Mouse (Mus musculus): ENCODE measurements around the gene Xlr4c.
"Not testable (repeated sequence)": the region's sequence is repeated elsewhere in the genome, so short reads cannot be mapped to it uniquely, and the experiment has no call there.

Gene Xlr4c

DNA sequence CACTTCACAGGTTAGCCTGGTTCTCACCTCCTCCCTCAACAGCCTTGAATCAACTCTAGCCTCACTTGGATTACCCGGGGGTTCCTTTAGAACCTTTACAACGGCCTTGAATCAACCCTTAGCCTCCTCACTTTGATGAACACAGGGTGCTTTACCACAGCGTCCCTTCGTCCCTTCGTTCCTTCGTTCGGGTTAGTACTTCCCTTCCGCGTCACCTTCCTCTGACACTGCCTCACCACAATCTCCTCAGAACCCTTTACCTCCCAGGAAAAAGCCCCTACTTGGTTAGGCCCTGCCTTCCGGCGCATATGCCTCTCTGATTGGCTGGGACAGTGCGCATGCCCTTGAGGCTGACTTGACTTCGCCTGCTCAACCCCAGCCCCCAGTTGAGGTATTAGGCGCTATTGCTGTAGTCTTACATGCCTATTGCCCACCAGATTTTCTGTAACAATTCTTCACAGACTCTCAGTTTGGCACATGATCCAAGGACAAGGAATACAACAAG, at the start of gene Xlr4c:
Gene Xlr4c, minus strand, starts transcription at position 310 of the 505 bp plus-strand sequence.
- DNase-seq, result not testable (repeated sequence)

DNA sequence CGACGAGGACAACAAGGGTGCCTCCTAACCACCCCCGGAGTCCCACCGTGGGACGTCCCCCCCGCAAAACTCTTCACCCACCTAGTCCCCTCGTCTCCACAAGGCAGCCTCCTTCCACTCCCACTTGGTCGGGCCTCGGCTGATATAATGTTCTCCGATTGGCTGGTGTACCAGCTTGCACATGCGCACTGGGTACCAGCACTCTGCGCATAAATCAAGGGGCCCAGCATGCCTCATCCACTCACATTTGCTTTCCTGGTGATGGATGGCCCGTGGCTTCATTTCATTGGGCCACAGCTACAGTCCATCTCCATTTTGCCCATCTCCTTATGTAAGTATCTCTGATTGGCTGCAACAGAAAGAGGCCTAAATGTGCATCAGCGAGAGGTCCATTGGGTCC, 22.3 kb upstream of the Xlr4c start, which contains the start of gene Xlr3c:
Gene Xlr3c, minus strand, starts transcription at position 121 of the 400 bp plus-strand sequence.
- DNase-seq, result not testable (repeated sequence)

- peak; percentile 5 for DNase-seq
Observed at GRCm38 (mm10) chrX:73262428-73262827, 19.5 kb upstream of the Xlr4c start.

DNA sequence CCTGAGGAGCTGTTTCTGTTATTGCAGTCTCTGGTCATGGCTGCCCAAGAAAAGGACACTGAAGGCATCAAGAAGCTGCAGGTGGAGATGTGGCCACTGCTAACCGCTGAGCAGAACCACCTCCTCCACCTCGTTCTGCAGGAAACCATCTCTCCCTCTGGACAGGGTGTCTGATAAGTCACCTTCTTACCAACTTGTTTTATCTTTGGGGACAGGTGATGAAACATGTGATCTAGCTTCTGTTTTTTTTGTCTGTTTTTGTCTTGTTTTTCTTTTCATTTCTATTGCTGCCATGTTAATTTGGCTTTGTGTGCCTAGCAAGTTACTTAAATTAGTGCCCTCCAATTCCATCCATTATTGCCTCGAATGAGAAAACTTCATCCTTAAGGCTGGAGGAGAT, 13.6 kb downstream of the Xlr4c start:
- no peak for DNase-seq

- peak; percentile 40 for DNase-seq
Observed at GRCm38 (mm10) chrX:73228606-73229214, 14.2 kb downstream of the Xlr4c start.

DNA sequence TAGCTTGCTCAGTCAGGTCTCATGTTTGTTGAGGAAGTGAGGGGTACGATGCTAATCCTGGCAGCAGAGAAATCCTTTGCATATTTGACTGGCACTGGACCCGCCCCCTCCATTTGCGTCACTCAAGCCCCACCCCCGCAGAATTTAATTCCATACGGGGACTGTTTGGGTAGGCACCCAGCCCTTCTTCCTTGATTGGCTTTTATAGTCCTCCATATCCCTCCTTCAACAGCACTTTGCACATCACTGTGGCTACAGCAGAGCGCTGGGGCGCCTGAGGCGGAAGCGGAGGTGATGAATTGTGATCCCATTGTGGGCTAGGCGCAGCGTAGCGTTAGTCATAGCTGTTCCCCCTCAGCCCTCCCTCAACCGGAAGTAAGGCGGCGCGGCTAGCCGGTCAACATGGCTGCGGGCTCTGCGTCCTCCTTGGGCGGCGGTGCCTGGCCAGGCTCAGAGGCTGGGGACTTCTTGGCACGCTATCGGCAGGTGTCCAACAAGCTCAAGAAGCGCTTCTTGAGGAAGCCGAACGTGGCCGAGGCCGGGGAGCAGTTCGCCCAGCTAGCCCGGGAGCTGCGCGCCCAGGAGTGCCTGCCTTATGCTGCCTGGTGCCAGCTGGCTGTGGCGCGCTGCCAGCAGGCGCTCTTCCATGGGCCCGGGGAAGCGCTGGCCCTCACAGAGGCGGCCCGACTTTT, 14.9 kb downstream of the Xlr4c start, which contains the start of gene F8a:
Gene F8a, plus strand, starts transcription at position 378 of the 692 bp plus-strand sequence.
- DNase-seq, result peak; percentile 77

- DNase-seq, result no peak
Observed at GRCm38 (mm10) chrX:73225365-73225764, 17.6 kb downstream of the Xlr4c start.

DNA sequence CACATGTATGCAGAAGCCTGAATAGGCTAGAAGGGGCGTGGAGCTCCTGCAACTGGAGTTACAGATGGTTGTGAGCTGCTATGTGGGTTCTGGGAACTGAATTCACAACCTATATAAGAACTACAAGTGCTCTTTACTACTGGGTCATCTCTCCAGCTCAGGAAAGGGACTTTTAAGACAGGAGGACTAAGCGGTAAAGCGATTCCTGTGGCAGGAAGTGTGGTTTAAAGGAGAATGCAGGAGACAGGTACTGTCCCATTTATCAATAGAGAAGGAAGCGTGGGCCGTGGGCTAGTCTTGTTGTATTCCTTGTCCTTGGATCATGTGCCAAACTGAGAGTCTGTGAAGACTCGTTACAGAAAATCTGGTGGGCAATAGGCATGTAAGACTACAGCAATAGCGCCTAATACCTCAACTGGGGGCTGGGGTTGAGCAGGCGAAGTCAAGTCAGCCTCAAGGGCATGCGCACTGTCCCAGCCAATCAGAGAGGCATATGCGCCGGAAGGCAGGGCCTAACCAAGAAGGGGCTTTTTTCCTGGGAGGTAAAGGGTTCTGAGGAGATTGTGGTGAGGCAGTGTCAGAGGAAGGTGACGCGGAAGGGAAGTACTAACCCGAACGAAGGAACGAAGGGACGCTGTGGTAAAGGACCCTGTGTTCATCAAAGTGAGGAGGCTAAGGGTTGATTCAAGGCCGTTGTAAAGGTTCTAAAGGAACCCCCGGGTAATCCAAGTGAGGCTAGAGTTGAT, 28.9 kb downstream of the Xlr4c start, which contains the start of gene Xlr4b:
Gene Xlr4b, plus strand, starts transcription at position 515 of the 746 bp plus-strand sequence.
- DNase-seq, result not testable (repeated sequence)

GRCm38 (mm10) chrX:73191934-73192333, 51.0 kb downstream of the Xlr4c start, which contains the start of gene Xlr3b:
Gene Xlr3b (plus strand): TSS chrX:73192207.
- DNase-seq, result peak; percentile 20
